Comparison of ENCODE assay signal across 8 mouse cellular contexts in genomic region chr14:101608519-101609368, GRCm38 (mm10). TPM values are rescaled to one million over a fixed set of nuclear protein-coding genes. Genes with fewer than 3 reads are reported as not detected.
A peak's percentile ranks its signal among the peaks of the same experiment; 100 is the strongest.
DNase-seq lines count a peak whose midpoint lies in the region; ATAC-seq and TF ChIP-seq lines count a peak whose summit lies in the region.

Gene Tbc1d4, minus strand, starts transcription at chr14:101609191.

- peak; percentile 95 for ATAC-seq in Patski
- ATAC-seq in hindbrain, embryonic 13.5 days (ENCODE audit: low FRiP score), result peak; percentile 85

- peak within 1 kb of the TSS; percentile 81 for H3K9ac ChIP-seq in hindbrain, embryonic 13.5 days

- H3K9me3 ChIP-seq in hindbrain, embryonic 13.5 days, result no peaks in the 10 kb centered on the region

- in situ Hi-C loops in Patski (cut with MboI; ENCODE audit: low pct_unique_long_range_greater_than_20kb), result loop anchor here (5.0 kb wide), 1 partner anchor 91 kb away; no protein-coding TSS in a partner anchor

- H3K36me3 ChIP-seq in hindbrain, embryonic 13.5 days, result no peaks in the 10 kb centered on the region

- DNase-seq in Patski (ENCODE audit: low read depth, low spot score), result peak; percentile 64
- peak; percentile 89 to 94 for DNase-seq in cerebellum, postnatal 10 days
- DNase-seq in frontal cortex, postnatal 25 days (ENCODE audit: low spot score in 2 of 2), result peak; percentile 41 to 42
- peak; percentile 33 for DNase-seq in left cerebral cortex, adult 11 months (ENCODE audit: low spot score)
- peak; percentile 88 for DNase-seq in lung, postnatal 36 days
- peak; percentile 90 for DNase-seq in retina, postnatal 1 day
- peak; percentile 71 to 88 for DNase-seq in urinary bladder, adult 18-20 months (ENCODE audit: low spot score in 2 of 2)

- peak within 1 kb of the TSS; percentile 98 for H3K4me2 ChIP-seq in hindbrain, embryonic 13.5 days

- peak within 1 kb of the TSS; percentile 84 for H3K4me3 ChIP-seq in hindbrain, embryonic 13.5 days

- no peaks in the 10 kb centered on the region for H3K27me3 ChIP-seq in Patski
- H3K27me3 ChIP-seq in hindbrain, embryonic 13.5 days, result 0 out of 2 replicates have a peak, but pooled peaks cover 9% of the 10 kb centered on the region

- under 1% methylated on average over 62 of the region's 62 CpGs for WGBS in hindbrain, embryonic 13.5 days

- peak within 1 kb of the TSS; percentile 72; the same call in 1 of the 2 replicates for H3K27ac ChIP-seq in hindbrain, embryonic 13.5 days

- no peak for TF ChIP-seq CTCF in Patski (IDR thresholded peaks at IDR 0.05)

- peaks cover 13% of the 10 kb centered on the region for H3K4me1 ChIP-seq in hindbrain, embryonic 13.5 days (replicated peaks)

- POLR2A ChIA-PET in Patski (lab: Charles Lee), result interaction anchor here (0.8 to 1.2 kb wide), 3 partner anchors 33 to 94 kb away, joined by 3 to 4 read pairs (median 3); no protein-coding TSS in a partner anchor

- CTCF ChIA-PET in Patski (lab: Charles Lee), result interaction anchor here (0.7 to 1.7 kb wide), 16 partner anchors 10 to 147 kb away, joined by 3 to 17 read pairs (median 4); no protein-coding TSS in a partner anchor

RNA-seq across cellular contexts. Expression of gene Tbc1d4, which starts in this region (rescaled TPM):
- polyA plus RNA-seq in Patski (2021), result 11.8 TPM
- polyA plus RNA-seq in hindbrain, embryonic 13.5 days (2015; fragmentation: Nextera tagmentation; extraction: Ambion mirVana), result 6.2 and 6.5 TPM in 2 replicates

Comparison
In these comparisons a context has a peak if more than half of its experiments do, and no peak if none do; other contexts are left out.
1. Peak in every context shown above with its lines: DNase-seq, ATAC-seq, H3K4me3 ChIP-seq and H3K27ac ChIP-seq.
2. DNase-seq: peak in every context shown above with its lines; median percentile 92 in cerebellum, postnatal 10 days; 90 in retina, postnatal 1 day; 88 in lung, postnatal 36 days; 80 in urinary bladder, adult 18-20 months; 64 in Patski; 42 in frontal cortex, postnatal 25 days; 33 in left cerebral cortex, adult 11 months.